Mouse (Mus musculus) right cerebral cortex, postnatal 25 days (tissue): Measurements from ENCODE around the gene Ephb3.

Source experiments
- DNase-seq: peaks from one replicate; pipeline ENCODE4 v3.0.0; 2022

Gene Ephb3

DNA sequence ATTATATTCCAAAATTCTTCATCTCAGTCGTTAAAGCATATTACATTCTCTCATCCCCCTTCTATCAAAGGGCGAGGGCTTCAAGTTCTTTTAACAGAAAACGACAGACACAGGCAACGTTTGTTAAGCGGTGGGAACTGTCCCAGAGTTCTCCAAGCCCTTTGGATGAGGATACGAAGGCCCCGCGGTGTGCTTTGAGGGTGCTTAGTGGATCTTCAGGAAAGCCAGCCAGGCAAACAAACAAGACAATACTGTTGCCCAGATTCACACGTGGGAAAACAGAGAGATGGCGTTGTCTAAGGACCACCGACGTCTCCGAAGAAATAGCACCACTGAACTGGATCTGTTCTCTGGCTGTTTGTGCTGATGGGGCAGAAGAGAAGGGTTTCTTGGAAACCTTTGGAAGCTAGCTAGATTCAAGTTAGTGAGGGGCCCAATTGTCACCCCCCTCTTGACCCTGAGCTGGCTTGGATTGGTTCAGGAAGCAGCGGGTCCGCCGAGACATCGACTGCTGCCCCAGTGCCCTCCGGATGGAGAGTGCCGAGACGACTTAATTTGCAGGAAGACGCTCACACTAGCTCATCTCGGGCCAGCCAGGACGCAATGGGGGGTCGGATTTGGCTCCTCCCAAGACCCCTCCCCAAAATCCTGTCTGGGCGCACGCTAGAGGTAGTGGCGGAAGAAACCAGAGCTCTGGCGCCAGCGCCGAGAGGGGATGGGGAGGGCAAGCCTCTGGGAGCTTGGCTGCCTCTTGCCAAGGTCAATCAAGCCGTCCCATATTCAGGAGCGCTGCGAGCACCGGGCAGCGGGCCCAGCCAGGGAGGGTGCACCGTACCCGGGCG is 43.5 kb downstream of the Ephb3 start:
- peak; percentile 29 for DNase-seq

DNA sequence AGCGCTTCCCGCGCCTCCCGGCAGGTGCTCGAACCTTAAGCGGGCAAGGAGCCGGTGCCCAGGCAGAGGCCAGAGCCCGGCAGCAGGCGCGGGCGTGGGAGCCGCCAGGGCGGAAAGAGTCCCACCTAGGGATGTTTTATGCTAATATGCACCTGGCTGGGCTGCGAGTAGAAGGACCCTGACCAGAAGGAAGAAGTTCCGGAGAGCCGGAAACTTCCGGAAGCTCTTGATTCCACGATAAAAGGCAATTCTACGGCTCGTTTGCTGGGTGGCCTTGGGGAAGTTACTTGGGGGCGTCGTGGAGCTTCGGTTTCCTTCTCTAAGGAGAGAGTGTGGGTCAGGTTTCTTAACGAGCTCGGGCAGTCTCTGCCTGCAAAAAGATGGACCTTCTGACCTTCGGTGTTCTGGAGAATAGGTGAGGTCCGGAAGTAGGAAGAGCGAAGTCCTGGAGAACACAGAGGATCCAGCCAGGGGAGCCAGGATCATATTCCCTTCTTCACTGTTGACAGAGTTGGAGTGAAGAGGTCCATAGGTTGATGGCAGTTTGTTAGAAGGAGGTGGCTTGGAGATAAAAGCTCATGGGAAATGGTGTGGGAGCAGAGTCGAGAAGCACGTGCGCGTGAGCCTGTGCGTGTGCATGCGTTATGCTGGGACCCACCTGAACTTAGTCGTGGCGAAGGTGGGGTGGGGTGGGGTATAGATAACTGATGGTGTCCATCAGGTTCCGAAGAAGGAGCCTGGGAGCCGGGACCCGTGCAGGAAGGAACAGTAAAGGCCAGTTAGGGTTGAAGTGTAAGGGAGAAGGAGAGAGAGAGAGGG is 44.4 kb downstream of the Ephb3 start:
- DNase-seq: no peak

GRCm38 (mm10) chr16:21252401-21252955 is 47.9 kb downstream of the Ephb3 start:
- DNase-seq: no peak

GRCm38 (mm10) chr16:21255574-21256304 is 51.2 kb downstream of the Ephb3 start:
- no peak for DNase-seq

- DNase-seq: no peak
These were observed 52.2 kb downstream of the Ephb3 start for GRCm38 (mm10) chr16:21256514-21257305.

DNA sequence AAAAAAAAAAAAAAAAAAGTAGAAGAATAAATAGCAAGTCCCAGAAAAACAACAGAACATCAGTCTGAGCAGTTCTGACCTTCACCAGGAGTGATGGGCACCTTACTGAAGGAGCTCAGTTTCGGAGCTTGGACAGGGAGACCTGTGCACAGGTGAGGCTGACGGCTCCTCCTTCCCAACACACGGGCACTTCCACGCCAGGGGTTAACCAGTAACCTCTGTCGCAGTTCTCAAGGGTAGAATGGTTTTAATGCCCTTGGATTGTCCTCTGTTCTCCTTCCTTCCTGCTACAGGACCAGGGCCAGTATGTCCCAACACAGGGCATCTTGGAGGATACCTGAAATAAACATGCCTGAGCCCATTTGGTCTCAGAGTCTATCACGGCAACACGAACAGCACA is 60.9 kb downstream of the Ephb3 start:
- DNase-seq: no peak

GRCm38 (mm10) chr16:21269775-21270174 is 65.2 kb downstream of the Ephb3 start:
- no peak for DNase-seq

DNA sequence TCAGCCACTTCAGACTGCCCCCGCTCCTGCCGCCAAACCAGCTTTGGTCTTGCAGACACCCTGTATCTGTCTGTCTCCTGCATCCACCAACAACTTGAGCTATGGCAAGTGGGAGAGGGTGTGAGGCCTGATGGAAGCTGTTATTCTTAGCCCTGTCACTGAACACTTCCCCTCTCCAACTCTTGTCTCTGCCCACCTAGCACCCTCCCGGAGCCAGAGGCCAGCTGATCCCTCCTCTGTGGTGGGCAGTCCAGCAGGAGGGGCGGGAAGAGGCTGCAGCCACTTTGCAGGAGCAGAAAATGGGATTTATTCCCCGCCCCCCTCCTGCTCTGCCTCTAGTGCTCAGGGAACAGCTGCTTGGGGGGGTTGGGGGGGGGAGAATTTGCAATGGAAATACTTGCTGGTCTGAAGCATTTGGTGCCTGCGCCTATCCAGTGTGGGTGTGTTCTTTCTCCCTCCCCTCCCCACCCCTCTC is 67.3 kb downstream of the Ephb3 start:
- peak; percentile 56 for DNase-seq

DNA sequence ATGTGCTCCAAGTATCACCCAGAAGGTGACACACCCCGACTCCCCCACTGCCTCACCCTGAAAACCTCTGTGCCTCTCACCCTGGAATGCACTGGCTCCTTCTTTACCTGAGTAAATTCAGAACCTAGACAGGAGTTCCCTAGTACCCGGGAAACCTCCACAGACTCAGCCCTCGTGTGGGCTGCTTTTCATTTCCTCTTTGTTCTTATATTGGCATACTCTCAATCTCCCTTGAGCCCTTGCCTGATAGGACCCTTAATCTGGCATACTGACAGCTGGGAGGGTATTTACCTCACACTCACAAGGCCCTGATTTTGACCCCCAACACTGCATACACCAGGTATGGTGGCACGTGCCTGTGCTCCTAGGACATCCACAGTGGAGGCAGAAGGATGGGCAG is 68.2 kb downstream of the Ephb3 start:
- DNase-seq: no peak
